Mouse (Mus musculus) embryonic facial prominence, embryonic 11.5 days (tissue): ENCODE measurements at regions not wholly inside any gene's neighbourhood (a gene's known extent, or its start where the extent isn't known, plus 50 kb on each side); places are given as distances from the start of the nearest gene placed in this dataset.

ENCODE experiments used
- ATAC-seq: fragments of 200-750 bp; cut with Nextera tagmentation; replicated peaks from 2 replicates; pipeline ENCODE4 v1.8.0; 2017; ENCODE audit warnings: low read depth; ENCODE audit not compliant: insufficient number of reproducible peaks, low FRiP score, low TSS enrichment
- DNase-seq: peaks from one replicate; pipeline ENCODE4 v3.0.0-alpha.2; 2015; ENCODE audit warnings: low spot score
- H3K27ac ChIP-seq: fragments of 300-500 bp; sonication (generic); replicated peaks from 2 replicates; pipeline ENCODE4 v1.5.1; 2014; ENCODE audit warnings: mild to moderate bottlenecking, low read depth, low read length, control low read depth
- H3K27me3 ChIP-seq: fragments of 300-500 bp; sonication (generic); 2 replicates; pipeline ENCODE4 v1.6.1; 2014; ENCODE audit warnings: mild to moderate bottlenecking, low read length, moderate library complexity, mixed read lengths; ENCODE audit not compliant: control insufficient read depth, insufficient read depth
- H3K36me3 ChIP-seq: fragments of 300-500 bp; sonication (generic); replicated peaks from 2 replicates; pipeline ENCODE4 v1.6.1; 2014; ENCODE audit warnings: low read depth, mild to moderate bottlenecking, low read length, moderate library complexity, mixed read lengths; ENCODE audit not compliant: control insufficient read depth, insufficient read depth
- H3K4me1 ChIP-seq: fragments of 300-500 bp; sonication (generic); 2 replicates; pipeline ENCODE4 v1.6.1; 2014; ENCODE audit warnings: low read length, mixed read lengths; ENCODE audit not compliant: control insufficient read depth, insufficient read depth
- H3K4me2 ChIP-seq: fragments of 300-500 bp; sonication (generic); 2 replicates; pipeline ENCODE4 v1.6.1; 2014; ENCODE audit warnings: low read depth, mild to moderate bottlenecking, control low read depth, low read length, moderate library complexity
- H3K4me3 ChIP-seq: fragments of 300-500 bp; sonication (generic); 2 replicates; pipeline ENCODE4 v1.5.1; 2014; ENCODE audit warnings: low read depth, low read length, control low read depth
- H3K9ac ChIP-seq: fragments of 300-500 bp; sonication (generic); replicated peaks from 2 replicates; pipeline ENCODE4 v1.6.1; 2014; ENCODE audit warnings: mild to moderate bottlenecking, control low read depth, low read length
- H3K9me3 ChIP-seq: fragments of 300-500 bp; sonication (generic); replicated peaks from 2 replicates; pipeline ENCODE4 v1.6.1; 2016; ENCODE audit warnings: mild to moderate bottlenecking, low read length, inconsistent platforms, mixed read lengths; ENCODE audit not compliant: control insufficient read depth
- WGBS: fragments of 180-500 bp; shearing (Covaris S2); extraction: QIAGEN DNeasy Blood & Tissue Kit; methylation state at CpG from one replicate; pipeline ENCODE4 v1.1.7; 2014; 5-methylcytosine and 5-hydroxymethylcytosine counted together

DNA sequence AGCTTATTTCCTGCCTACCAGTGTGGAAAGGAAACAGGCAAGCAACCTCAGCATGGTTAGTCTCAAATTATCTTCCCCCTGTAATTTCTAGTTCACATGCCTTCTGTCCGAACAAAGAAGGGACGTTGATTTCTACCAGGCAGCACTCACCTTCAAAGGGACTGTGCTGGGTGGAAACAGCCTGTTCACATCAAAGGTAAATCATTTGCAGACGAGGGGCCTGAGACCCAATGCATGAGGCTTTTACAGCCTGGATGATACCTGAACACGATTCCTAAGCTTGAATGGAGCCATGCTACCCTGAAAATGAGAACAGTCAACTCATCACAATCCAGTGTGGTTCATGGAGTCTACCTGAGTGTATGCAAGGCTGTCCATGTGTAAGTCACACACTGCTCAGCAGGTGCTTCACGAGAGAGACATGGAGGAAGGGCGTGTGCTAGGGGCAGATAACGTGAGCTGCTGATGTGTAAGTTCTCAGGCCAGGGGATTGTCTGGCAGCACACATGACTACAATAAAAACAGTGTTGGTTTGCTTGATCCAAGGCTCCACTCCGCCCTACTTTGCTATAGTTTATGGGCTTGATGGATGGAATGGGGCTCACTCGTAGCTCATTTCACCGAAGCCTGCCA lies 411.9 kb downstream of the Med10 start:
- no peak overlapping the region for H3K4me2 ChIP-seq
- 62% methylated on average over 10 of the region's 10 CpGs for WGBS
- no peaks in the 10 kb centered on the region for H3K27me3 ChIP-seq
- no peaks in the 10 kb centered on the region for H3K4me1 ChIP-seq
- no peak overlapping the region for H3K9ac ChIP-seq
- no peak overlapping the region for H3K4me3 ChIP-seq
- H3K27ac ChIP-seq, result no peak overlapping the region
- no peaks in the 10 kb centered on the region for H3K9me3 ChIP-seq
- no peaks in the 10 kb centered on the region for H3K36me3 ChIP-seq
- DNase-seq (peak; percentile 60), ATAC-seq (peak; percentile 67; the same call in 1 of the 2 replicates)

DNA sequence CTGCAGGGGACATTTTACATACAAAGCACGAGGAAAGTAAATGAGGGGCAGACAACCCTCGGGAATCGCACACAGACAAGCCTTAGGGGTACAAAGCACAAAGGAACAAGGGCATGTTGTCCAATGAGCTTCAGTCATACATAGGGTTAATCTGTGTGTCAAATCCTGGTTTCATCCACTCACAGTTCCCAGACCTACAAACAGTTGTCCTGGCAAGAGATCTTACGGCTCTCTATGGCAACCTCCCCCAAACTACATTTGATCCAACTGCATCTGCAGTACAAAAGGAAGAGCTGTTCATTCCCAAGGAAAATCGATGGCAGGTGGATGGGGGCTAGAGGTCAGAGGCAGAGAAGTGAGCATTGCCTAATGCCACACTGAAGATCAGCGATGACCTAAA lies 413.9 kb downstream of the Med10 start:
- WGBS, result 83% methylated on average over 6 of the region's 6 CpGs
- Histone ChIP-seq H3K27me3 (no peaks in the 10 kb centered on the region), H3K4me2 (no peak overlapping the region), H3K9me3 (no peaks in the 10 kb centered on the region), H3K4me3 (no peak overlapping the region), H3K9ac (no peak overlapping the region), H3K4me1 (no peaks in the 10 kb centered on the region), H3K27ac (no peak overlapping the region), H3K36me3 (no peaks in the 10 kb centered on the region)
- DNase-seq (no peak), ATAC-seq (no peak)

DNA sequence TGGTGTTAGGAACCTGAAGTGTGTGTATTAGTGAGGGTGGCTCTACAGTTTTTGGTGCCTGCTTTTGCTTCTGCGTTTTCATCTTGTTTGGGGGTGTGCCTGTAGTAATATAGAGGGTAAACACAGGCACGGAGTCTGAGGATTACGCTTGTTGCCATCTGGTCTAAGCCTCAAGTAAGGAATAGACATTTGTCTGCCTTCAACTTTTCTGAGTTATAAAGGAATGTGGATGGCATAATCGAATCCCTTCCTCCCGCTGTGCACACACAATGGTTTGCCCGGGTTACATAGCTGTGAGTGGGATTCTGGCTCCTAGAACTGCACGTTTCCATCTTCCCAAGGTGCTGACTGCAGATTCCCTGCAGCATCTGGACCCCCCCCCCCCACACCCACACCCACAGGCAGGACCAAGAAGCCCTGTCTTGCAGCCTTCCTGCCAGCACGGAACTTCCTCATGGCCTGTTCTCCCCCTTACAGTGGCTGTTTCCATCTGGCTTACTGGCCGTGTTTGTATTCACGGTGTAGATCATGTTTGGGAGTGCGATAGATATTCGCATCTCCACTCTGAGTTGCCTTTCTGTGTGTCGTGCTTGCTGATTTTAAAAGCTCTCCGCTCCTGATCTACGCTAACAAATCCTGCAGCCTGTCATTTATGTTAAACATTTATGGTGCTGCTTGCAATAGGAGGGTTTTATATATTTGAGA lies 415.4 kb downstream of the Med10 start:
- H3K36me3 ChIP-seq, result no peaks in the 10 kb centered on the region
- no peak overlapping the region for H3K4me2 ChIP-seq
- 82% methylated on average over 15 of the region's 15 CpGs for WGBS
- H3K4me1 ChIP-seq, result no peaks in the 10 kb centered on the region
- H3K27ac ChIP-seq, result no peak overlapping the region
- H3K27me3 ChIP-seq, result no peaks in the 10 kb centered on the region
- no peaks in the 10 kb centered on the region for H3K9me3 ChIP-seq
- DNase-seq (no peak), ATAC-seq (no peak)
- no peak overlapping the region for H3K4me3 ChIP-seq
- no peak overlapping the region for H3K9ac ChIP-seq

DNA sequence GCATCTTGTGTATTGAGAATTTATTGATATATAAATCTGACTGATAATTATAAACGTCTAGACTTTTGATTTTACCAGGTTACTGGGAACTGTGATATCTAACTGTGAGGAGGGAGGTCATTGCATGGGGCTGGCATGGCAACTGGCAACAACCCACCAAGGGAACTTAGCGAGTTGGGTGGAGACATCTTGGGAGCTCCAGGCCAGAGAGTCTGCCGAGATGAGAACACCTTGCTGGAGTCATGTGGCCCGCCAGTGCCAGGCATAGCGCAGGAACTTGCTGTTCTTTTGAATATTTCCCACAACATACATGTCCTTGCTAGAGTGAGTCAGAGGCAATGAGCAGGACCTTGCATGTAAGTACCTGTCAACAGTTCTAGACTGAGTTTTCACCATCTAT lies 413.9 kb downstream of the Ice1 start:
- ATAC-seq (no peak), DNase-seq (no peak)
- no peaks in the 10 kb centered on the region for H3K9me3 ChIP-seq
- no peak overlapping the region for H3K4me2 ChIP-seq
- H3K27ac ChIP-seq, result no peak overlapping the region
- H3K4me3 ChIP-seq, result no peak overlapping the region
- no peaks in the 10 kb centered on the region for H3K4me1 ChIP-seq
- no peak overlapping the region for H3K9ac ChIP-seq
- 88% methylated on average over 5 of the region's 5 CpGs for WGBS
- H3K27me3 ChIP-seq, result no peaks in the 10 kb centered on the region
- H3K36me3 ChIP-seq, result no peaks in the 10 kb centered on the region

DNA sequence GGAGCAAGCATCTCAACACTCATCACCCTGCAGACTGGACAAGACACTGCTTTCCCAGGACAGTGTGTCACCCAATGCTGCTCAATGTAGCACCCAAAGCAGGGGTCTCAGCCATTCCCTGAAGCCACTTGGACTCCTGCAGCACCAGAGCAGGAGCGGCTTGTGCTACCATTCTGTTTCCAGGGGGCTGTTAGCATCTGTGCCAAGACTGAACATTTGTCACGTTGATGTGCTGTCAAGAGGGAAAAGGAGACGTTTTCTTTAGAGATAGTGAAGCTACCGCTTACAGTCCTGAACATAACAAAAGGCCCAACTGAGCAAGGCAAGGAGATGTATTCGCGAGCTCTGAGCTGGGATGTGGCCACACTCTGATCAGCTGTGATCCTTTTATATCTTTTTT lies 410.3 kb downstream of the Ice1 start:
- WGBS, result 83% methylated on average over 6 of the region's 6 CpGs
- no peak overlapping the region for H3K27ac ChIP-seq
- no peak overlapping the region for H3K4me2 ChIP-seq

DNA sequence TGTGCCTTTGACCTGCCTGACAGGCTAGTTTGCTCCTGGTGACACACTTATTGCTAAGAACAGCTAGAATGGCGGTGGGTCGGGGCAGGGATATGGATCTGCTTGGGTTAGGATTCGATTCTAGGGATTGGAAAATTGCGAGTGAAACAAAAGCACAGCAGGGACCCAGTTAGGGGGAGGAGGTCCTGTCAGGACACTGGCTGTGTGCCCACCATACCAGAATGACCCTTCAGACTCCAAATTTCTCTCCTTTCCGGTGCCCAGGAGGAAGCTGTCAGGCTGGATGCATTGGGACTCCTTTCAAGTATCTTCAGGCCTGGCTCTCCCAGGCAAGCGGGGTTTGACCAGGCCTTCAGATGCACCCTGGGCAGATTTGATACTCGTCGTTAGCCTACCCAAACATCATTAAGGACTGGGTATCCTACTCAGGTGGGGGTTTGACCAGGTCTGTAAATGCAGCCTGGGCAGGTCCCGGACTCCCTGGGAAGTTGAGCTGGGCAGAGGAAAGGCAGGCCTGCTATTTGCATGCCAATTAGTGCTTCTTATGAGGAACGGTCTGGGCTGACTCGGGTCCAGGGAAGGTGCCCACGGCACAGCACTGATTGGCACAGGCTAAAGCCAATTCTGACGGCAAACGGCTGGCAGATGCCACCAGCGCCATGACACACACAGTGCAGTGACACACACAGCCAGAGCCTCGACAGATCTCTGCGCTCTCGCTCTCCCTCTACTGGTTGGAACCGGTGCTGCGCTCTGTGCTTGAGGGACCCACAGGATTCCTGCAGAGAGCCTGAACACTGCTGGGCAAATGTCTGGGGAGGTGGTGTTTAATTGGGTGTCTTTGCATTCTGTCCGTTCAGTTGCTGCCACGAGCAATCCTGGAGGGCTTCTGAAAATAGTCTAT lies 403.3 kb downstream of the Ice1 start:
- H3K9me3 ChIP-seq, result no peaks in the 10 kb centered on the region
- ATAC-seq (peak; percentile 87), DNase-seq (peak; percentile 85)
- H3K27ac ChIP-seq, result no peak overlapping the region
- H3K4me2 ChIP-seq, result peak overlapping the region; percentile 32
- no peak overlapping the region for H3K9ac ChIP-seq
- no peaks in the 10 kb centered on the region for H3K36me3 ChIP-seq
- H3K4me3 ChIP-seq, result no peak overlapping the region
- no peaks in the 10 kb centered on the region for H3K27me3 ChIP-seq
- H3K4me1 ChIP-seq, result no peaks in the 10 kb centered on the region
- 30% methylated on average over 22 of the region's 22 CpGs for WGBS

More for the DNA sequence above, 410.3 kb downstream of the Ice1 start:
- DNase-seq (no peak), ATAC-seq (no peak)
- Histone ChIP-seq H3K9ac (no peak overlapping the region), H3K9me3 (no peaks in the 10 kb centered on the region), H3K4me3 (no peak overlapping the region), H3K27me3 (no peaks in the 10 kb centered on the region), H3K4me1 (no peaks in the 10 kb centered on the region), H3K36me3 (no peaks in the 10 kb centered on the region)

DNA sequence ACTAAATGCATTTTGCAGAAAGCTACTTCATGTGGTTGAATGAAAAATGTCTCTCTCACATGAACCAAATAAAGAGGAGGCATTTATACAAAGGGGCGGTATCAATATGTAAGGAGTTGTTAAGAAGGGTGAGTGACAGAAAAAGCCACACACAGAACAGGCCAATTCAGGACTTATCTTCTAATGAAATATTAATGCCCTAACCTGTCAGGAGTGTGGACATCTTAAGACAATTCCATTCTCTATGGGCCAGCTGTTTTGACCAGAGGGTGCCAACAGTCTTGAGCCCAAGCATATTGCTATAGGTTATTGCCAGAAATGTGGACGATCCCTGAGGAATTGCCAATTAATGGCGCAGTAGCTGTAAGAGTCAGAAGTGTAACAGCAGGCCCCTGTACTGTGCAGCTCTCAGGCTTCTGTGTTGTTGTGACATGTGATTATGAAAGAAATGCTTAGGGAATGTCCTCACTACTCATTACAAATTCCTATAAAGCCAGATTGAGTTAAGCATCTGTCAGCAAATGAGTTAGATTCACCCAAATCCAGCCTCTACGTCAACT lies 393.8 kb downstream of the Ice1 start:
- Histone ChIP-seq H3K27me3 (no peaks in the 10 kb centered on the region), H3K27ac (no peak overlapping the region), H3K4me3 (no peak overlapping the region), H3K9ac (no peak overlapping the region), H3K4me2 (no peak overlapping the region), H3K4me1 (no peaks in the 10 kb centered on the region), H3K9me3 (no peaks in the 10 kb centered on the region), H3K36me3 (no peaks in the 10 kb centered on the region)
- no peak for DNase-seq
- WGBS, result 91% methylated on average over 4 of the region's 4 CpGs
- no peak for ATAC-seq
